Mouse (Mus musculus) gastrocnemius, postnatal 25 days (tissue): ENCODE results near the gene Srsf1. TPM values are rescaled to one million over a fixed set of nuclear protein-coding genes. Genes with fewer than 3 reads are reported as not detected.

Experiments used
- DNase-seq: peaks from one replicate; pipeline ENCODE4 v3.0.0; 2022
- long read RNA-seq, 2 experiments: library from polyadenylated mRNA; stranded (forward); transcript quantifications; one replicate each; pipeline ENCODE4 v2.0.0; 2021
- total RNA-seq, 2 experiments: library from RNA; stranded (reverse); gene quantifications; 1 replicate in 1 of 2; 2 replicates in 1 of 2; pipeline ENCODE4 v1.2.3; 2021

Srsf1 gene
- total RNA-seq: 10 to 100 TPM; 58.0 to 68.8 TPM
- long read RNA-seq, experiment 1, full-length matches to known transcripts: 9 of 22 reads
- long read RNA-seq, experiment 1, partial matches to known transcripts: 1 of 22 reads
- long read RNA-seq, experiment 1, other reads (novel, unspliced or antisense): 12 of 22 reads
- long read RNA-seq, experiment 2, full-length matches to known transcripts: 12 of 28 reads
- long read RNA-seq, experiment 2, partial matches to known transcripts: 1 of 28 reads
- long read RNA-seq, experiment 2, other reads (novel, unspliced or antisense): 15 of 28 reads

GRCm38 (mm10) chr11:88046944-88047794 is at the start of gene Srsf1:
TSS of gene Srsf1 (plus strand) at chr11:88047373.
- DNase-seq: peak; percentile 98

GRCm38 (mm10) chr11:87999751-88000150 is 47.4 kb upstream of the Srsf1 start:
- DNase-seq: no peak

GRCm38 (mm10) chr11:88002738-88003137 is 44.4 kb upstream of the Srsf1 start:
- DNase-seq: no peak

GRCm38 (mm10) chr11:88004123-88004522 is 43.0 kb upstream of the Srsf1 start:
- no peak for DNase-seq

GRCm38 (mm10) chr11:88008641-88009040 is 38.5 kb upstream of the Srsf1 start:
- DNase-seq: no peak

- no peak for DNase-seq
These were observed 37.5 kb upstream of the Srsf1 start for GRCm38 (mm10) chr11:88009542-88010190.

- DNase-seq: no peak
These were observed 35.8 kb upstream of the Srsf1 start for GRCm38 (mm10) chr11:88011208-88011913.

- no peak for DNase-seq
These were observed 35.2 kb upstream of the Srsf1 start for GRCm38 (mm10) chr11:88011914-88012419.

GRCm38 (mm10) chr11:88012621-88013244 is 34.4 kb upstream of the Srsf1 start:
- no peak for DNase-seq

- no peak for DNase-seq
These were observed 33.5 kb upstream of the Srsf1 start for GRCm38 (mm10) chr11:88013632-88014031.

- no peak for DNase-seq
These were observed 32.0 kb upstream of the Srsf1 start for GRCm38 (mm10) chr11:88015161-88015560.

- no peak for DNase-seq
These were observed 31.4 kb upstream of the Srsf1 start for GRCm38 (mm10) chr11:88015795-88016194.

- DNase-seq: no peak
These were observed 23.2 kb upstream of the Srsf1 start for GRCm38 (mm10) chr11:88023933-88024332.

GRCm38 (mm10) chr11:88027391-88028035 is 19.7 kb upstream of the Srsf1 start:
- no peak for DNase-seq

- DNase-seq: no peak
These were observed 18.9 kb upstream of the Srsf1 start for GRCm38 (mm10) chr11:88028193-88028684.

- no peak for DNase-seq
These were observed 17.0 kb upstream of the Srsf1 start for GRCm38 (mm10) chr11:88030219-88030618.

- no peak for DNase-seq
These were observed 16.3 kb upstream of the Srsf1 start for GRCm38 (mm10) chr11:88030836-88031235.

- DNase-seq: no peak
These were observed 15.4 kb upstream of the Srsf1 start for GRCm38 (mm10) chr11:88031753-88032152.

- DNase-seq: no peak
These were observed 11.2 kb upstream of the Srsf1 start for GRCm38 (mm10) chr11:88035970-88036369.

- DNase-seq: no peak
These were observed 10.4 kb upstream of the Srsf1 start for GRCm38 (mm10) chr11:88036761-88037251.

- DNase-seq: no peak
These were observed 9.8 kb upstream of the Srsf1 start for GRCm38 (mm10) chr11:88037386-88037785.
